Mouse (Mus musculus) ovary, postnatal 10 days (tissue): Measurements from ENCODE around the gene Ahsg.
"Not testable (repeated sequence)": the region's sequence is repeated elsewhere in the genome, so short reads cannot be mapped to it uniquely, and the experiment has no call there.

Experiments
- DNase-seq: peaks from one replicate; pipeline ENCODE4 v3.0.0; 2022; ENCODE audit warnings: low spot score

The Ahsg gene

GRCm38 (mm10) chr16:22939120-22939695, 48.1 kb downstream of the Ahsg start:
- no peak for DNase-seq

GRCm38 (mm10) chr16:22941825-22942476, 50.9 kb downstream of the Ahsg start:
- DNase-seq: not testable (repeated sequence)

- DNase-seq: no peak
Measured at GRCm38 (mm10) chr16:22947371-22947770, 56.3 kb downstream of the Ahsg start.
